Mouse (Mus musculus): ENCODE results near the gene Gm11239.
"Not testable (repeated sequence)": the region's sequence is repeated elsewhere in the genome, so short reads cannot be mapped to it uniquely, and the experiment has no call there.

Gm11239 gene

GRCm38 (mm10) chr4:73668054-73668453 lies at the start of gene Gm11239:
Gene Gm11239 (plus strand): TSS chr4:73668354.
- DNase-seq (ENCODE audit: low read depth): not testable (repeated sequence)

DNA sequence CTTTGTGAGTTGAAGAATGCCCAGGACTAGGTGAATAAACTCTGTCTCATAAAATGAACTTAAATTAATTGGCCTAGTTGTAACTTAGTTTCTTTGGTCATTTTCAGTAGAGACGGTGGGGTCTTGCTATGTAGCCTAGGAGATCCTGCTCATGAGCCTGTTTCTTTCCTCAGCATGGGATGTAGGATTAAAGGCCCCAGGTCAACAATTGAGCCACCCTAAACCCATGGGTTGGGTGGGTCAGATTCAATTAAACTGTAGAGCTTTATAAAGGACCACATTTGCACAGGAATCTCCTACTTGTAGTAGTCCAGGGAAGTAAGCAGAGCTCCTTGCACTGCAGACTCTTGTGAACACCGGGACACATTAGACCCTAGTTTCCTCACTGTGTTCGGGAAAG lies 45.5 kb upstream of the Gm11239 start, which contains the start of gene Gm11237:
Gene Gm11237, plus strand, starts transcription at position 301 of the 400 bp plus-strand sequence.
- DNase-seq (ENCODE audit: low read depth): not testable (repeated sequence)

GRCm38 (mm10) chr4:73637821-73638220 lies 30.3 kb upstream of the Gm11239 start, which contains the start of gene Gm11236:
Gene Gm11236 (plus strand): TSS chr4:73638121.
- not testable (repeated sequence) for DNase-seq (ENCODE audit: low read depth)

GRCm38 (mm10) chr4:73661864-73662263 lies 6.3 kb upstream of the Gm11239 start:
- DNase-seq (ENCODE audit: low read depth): not testable (repeated sequence)

DNA sequence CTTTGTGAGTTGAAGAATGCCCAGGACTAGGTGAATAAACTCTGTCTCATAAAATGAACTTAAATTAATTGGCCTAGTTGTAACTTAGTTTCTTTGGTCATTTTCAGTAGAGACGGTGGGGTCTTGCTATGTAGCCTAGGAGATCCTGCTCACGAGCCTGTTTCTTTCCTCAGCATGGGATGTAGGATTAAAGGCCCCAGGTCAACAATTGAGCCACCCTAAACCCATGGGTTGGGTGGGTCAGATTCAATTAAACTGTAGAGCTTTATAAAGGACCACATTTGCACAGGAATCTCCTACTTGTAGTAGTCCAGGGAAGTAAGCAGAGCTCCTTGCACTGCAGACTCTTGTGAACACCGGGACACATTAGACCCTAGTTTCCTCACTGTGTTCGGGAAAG lies 15.1 kb downstream of the Gm11239 start, which contains the start of gene Gm428:
Gene Gm428, plus strand, starts transcription at position 301 of the 400 bp plus-strand sequence.
- DNase-seq (ENCODE audit: low read depth): not testable (repeated sequence)

DNA sequence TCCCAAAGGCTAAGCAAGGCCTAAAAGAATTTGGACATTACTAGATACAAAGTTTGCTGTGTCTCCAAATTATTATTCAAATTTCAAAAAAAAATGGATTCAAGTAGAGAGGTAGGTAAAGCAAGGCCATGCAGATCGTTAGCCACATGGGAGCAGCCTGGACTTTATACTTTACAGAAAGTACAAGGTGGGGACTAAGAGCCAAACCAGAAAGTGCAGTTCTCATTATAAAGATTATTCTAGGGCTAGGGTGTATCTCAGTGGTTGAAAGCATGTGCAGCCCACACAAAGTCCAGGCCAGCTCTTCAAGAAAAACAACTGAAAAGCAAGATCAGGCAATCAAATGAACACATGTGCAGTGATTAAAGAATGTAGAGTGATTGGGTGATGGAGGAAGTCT lies 50.6 kb downstream of the Gm11239 start:
- DNase-seq (ENCODE audit: low read depth): no peak

- DNase-seq (ENCODE audit: low read depth): no peak
Measured at GRCm38 (mm10) chr4:73719819-73720218, 51.7 kb downstream of the Gm11239 start.

Data from c-Kit-positive CD71-positive TER-119-negative erythroid progenitor cells, embryonic 14.5 days (primary cell).